Mouse (Mus musculus): ENCODE measurements at regions not wholly inside any gene's neighbourhood (a gene's known extent, or its start where the extent isn't known, plus 50 kb on each side); places are given as distances from the start of the nearest gene placed in this dataset.
A peak's percentile ranks its signal among the peaks of the same experiment; 100 is the strongest.

DNA sequence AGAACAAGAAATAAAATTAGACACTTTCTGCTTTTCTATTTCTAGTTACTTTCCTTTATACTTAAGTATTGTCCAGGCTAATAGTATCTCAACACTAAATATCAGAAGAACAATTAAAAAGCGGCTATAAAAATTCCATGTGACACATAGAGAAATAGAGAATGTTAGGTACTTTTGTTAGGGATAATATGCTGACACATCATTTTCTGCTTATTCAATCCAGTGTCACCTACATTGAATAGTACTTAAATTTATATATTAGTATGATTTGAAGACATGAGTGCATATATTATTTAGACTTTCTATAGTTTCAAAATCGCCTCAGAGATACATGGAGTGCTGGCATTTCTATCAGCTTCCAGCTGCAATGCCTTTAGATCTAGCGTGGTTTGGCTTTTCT is 267.1 kb upstream of the Usp25 start:
- H3K4me1 ChIP-seq (ENCODE audit: control insufficient read depth, insufficient read depth, low read length), result no peaks in the 10 kb centered on the region
- no peak for DNase-seq

GRCm38 (mm10) chr16:76741141-76741540 is 272.4 kb upstream of the Usp25 start:
- no peaks in the 10 kb centered on the region for H3K4me1 ChIP-seq (ENCODE audit: control insufficient read depth, insufficient read depth, low read length)
- TF ChIP-seq POLR2A (IDR thresholded peaks at IDR 0.05; ENCODE audit: borderline replicate concordance, insufficient read depth, low read length), result no peak
- no peak overlapping the region for H3K27ac ChIP-seq (ENCODE audit: insufficient read depth, low read length)
- H3K4me3 ChIP-seq (replicated peaks; ENCODE audit: insufficient read depth, low read depth, low read length), result no peak overlapping the region
- peak in 1 of 2 experiments; percentile 3 for DNase-seq
- WGBS, result 20% methylated on average over 3 of the region's 3 CpGs
- H3K27me3 ChIP-seq (ENCODE audit: control insufficient read depth, insufficient read depth, low read length), result no peaks in the 10 kb centered on the region

More for the DNA sequence above, 267.1 kb upstream of the Usp25 start:
- WGBS, result 95% methylated on average over 3 of the region's 3 CpGs
- H3K27ac ChIP-seq (ENCODE audit: insufficient read depth, low read length), result no peak overlapping the region
- no peaks in the 10 kb centered on the region for H3K27me3 ChIP-seq (ENCODE audit: control insufficient read depth, insufficient read depth, low read length)
- TF ChIP-seq CTCF (IDR thresholded peaks at IDR 0.05; ENCODE audit: borderline replicate concordance, insufficient read depth, low read depth, low read length) (no peak), POLR2A (IDR thresholded peaks at IDR 0.05; ENCODE audit: borderline replicate concordance, insufficient read depth, low read length) (no peak)
- no peak overlapping the region for H3K4me3 ChIP-seq (replicated peaks; ENCODE audit: insufficient read depth, low read depth, low read length)

GRCm38 (mm10) chr16:76725991-76726390 is 287.5 kb upstream of the Usp25 start:
- no peak overlapping the region for H3K27ac ChIP-seq (ENCODE audit: insufficient read depth, low read length)
- no peak overlapping the region for H3K4me3 ChIP-seq (replicated peaks; ENCODE audit: insufficient read depth, low read depth, low read length)
- no peak for DNase-seq
- WGBS, result 32% methylated on average over 4 of the region's 4 CpGs
- H3K27me3 ChIP-seq (ENCODE audit: control insufficient read depth, insufficient read depth, low read length), result no peaks in the 10 kb centered on the region
- TF ChIP-seq POLR2A (IDR thresholded peaks at IDR 0.05; ENCODE audit: borderline replicate concordance, insufficient read depth, low read length) (no peak), CTCF (IDR thresholded peaks at IDR 0.05; ENCODE audit: borderline replicate concordance, insufficient read depth, low read depth, low read length) (no peak)
- no peaks in the 10 kb centered on the region for H3K4me1 ChIP-seq (ENCODE audit: control insufficient read depth, insufficient read depth, low read length)

DNA sequence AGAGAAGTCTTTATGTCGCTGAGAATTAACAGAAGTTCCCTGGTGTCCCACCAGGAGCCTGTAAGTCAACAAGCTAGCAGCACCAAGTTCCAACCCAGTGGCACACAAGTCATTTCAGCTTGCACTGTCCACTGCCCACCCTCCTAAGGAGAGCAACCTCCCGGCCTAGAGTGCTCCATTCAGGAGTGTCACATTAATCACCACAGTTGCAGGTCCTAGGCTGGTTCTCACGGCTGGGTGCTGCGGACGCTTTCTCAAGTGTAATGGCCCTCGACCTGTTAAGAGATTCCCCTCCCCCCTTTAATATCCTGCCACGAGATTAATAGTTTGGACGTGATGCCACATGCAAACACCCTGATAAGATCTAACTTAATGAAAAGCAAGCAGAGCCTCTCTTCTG is 288.2 kb upstream of the Usp25 start:
- DNase-seq, result no peak
- H3K27ac ChIP-seq (ENCODE audit: insufficient read depth, low read length), result no peak overlapping the region
- 44% methylated on average over 8 of the region's 8 CpGs for WGBS

GRCm38 (mm10) chr16:76718809-76719208 is 294.7 kb upstream of the Usp25 start:
- no peaks in the 10 kb centered on the region for H3K27me3 ChIP-seq (ENCODE audit: control insufficient read depth, insufficient read depth, low read length)
- H3K4me3 ChIP-seq (replicated peaks; ENCODE audit: insufficient read depth, low read depth, low read length), result no peak overlapping the region
- TF ChIP-seq CTCF (IDR thresholded peaks at IDR 0.05; ENCODE audit: borderline replicate concordance, insufficient read depth, low read depth, low read length), result no peak
- no peak for TF ChIP-seq POLR2A (IDR thresholded peaks at IDR 0.05; ENCODE audit: borderline replicate concordance, insufficient read depth, low read length)
- DNase-seq, result no peak
- WGBS, result 58% methylated on average over 1 of the region's 1 CpGs
- no peaks in the 10 kb centered on the region for H3K4me1 ChIP-seq (ENCODE audit: control insufficient read depth, insufficient read depth, low read length)
- no peak overlapping the region for H3K27ac ChIP-seq (ENCODE audit: insufficient read depth, low read length)

More for the DNA sequence above, 288.2 kb upstream of the Usp25 start:
- Histone ChIP-seq H3K27me3 (ENCODE audit: control insufficient read depth, insufficient read depth, low read length) (no peaks in the 10 kb centered on the region), H3K4me1 (ENCODE audit: control insufficient read depth, insufficient read depth, low read length) (no peaks in the 10 kb centered on the region), H3K4me3 (replicated peaks; ENCODE audit: insufficient read depth, low read depth, low read length) (no peak overlapping the region)
- no peak for TF ChIP-seq POLR2A (IDR thresholded peaks at IDR 0.05; ENCODE audit: borderline replicate concordance, insufficient read depth, low read length)
- TF ChIP-seq CTCF (IDR thresholded peaks at IDR 0.05; ENCODE audit: borderline replicate concordance, insufficient read depth, low read depth, low read length), result no peak

- DNase-seq, result no peak
- H3K4me3 ChIP-seq (replicated peaks; ENCODE audit: insufficient read depth, low read depth, low read length), result no peak overlapping the region
- 87% methylated on average over 1 of the region's 1 CpGs for WGBS
- no peak for TF ChIP-seq CTCF (IDR thresholded peaks at IDR 0.05; ENCODE audit: borderline replicate concordance, insufficient read depth, low read depth, low read length)
- TF ChIP-seq POLR2A (IDR thresholded peaks at IDR 0.05; ENCODE audit: borderline replicate concordance, insufficient read depth, low read length), result no peak
- H3K27ac ChIP-seq (ENCODE audit: insufficient read depth, low read length), result no peak overlapping the region
- H3K27me3 ChIP-seq (ENCODE audit: control insufficient read depth, insufficient read depth, low read length), result no peaks in the 10 kb centered on the region
- no peaks in the 10 kb centered on the region for H3K4me1 ChIP-seq (ENCODE audit: control insufficient read depth, insufficient read depth, low read length)
These were observed 295.4 kb upstream of the Usp25 start for GRCm38 (mm10) chr16:76718147-76718546.

GRCm38 (mm10) chr16:76694913-76695312 is 318.6 kb upstream of the Usp25 start:
- DNase-seq, result no peak
- Histone ChIP-seq H3K4me1 (ENCODE audit: control insufficient read depth, insufficient read depth, low read length) (no peaks in the 10 kb centered on the region), H3K27me3 (ENCODE audit: control insufficient read depth, insufficient read depth, low read length) (no peaks in the 10 kb centered on the region; the same call in 1 of the 2 replicates), H3K27ac (ENCODE audit: insufficient read depth, low read length) (no peak overlapping the region), H3K4me3 (replicated peaks; ENCODE audit: insufficient read depth, low read depth, low read length) (no peak overlapping the region)
- TF ChIP-seq CTCF (IDR thresholded peaks at IDR 0.05; ENCODE audit: borderline replicate concordance, insufficient read depth, low read depth, low read length) (no peak), POLR2A (IDR thresholded peaks at IDR 0.05; ENCODE audit: borderline replicate concordance, insufficient read depth, low read length) (no peak)
- WGBS, result 19% methylated on average over 6 of the region's 6 CpGs

GRCm38 (mm10) chr16:76687735-76688447 is 314.3 kb upstream of the Nrip1 start:
- TF ChIP-seq CTCF (IDR thresholded peaks at IDR 0.05; ENCODE audit: borderline replicate concordance, insufficient read depth, low read depth, low read length), result no peak
- TF ChIP-seq POLR2A (IDR thresholded peaks at IDR 0.05; ENCODE audit: borderline replicate concordance, insufficient read depth, low read length), result no peak

More at GRCm38 (mm10) chr16:76687735-76688447, 314.3 kb upstream of the Nrip1 start:
- Histone ChIP-seq H3K4me3 (replicated peaks; ENCODE audit: insufficient read depth, low read depth, low read length) (no peak overlapping the region), H3K4me1 (ENCODE audit: control insufficient read depth, insufficient read depth, low read length) (no peaks in the 10 kb centered on the region), H3K27me3 (ENCODE audit: control insufficient read depth, insufficient read depth, low read length) (no peaks in the 10 kb centered on the region; the same call in 1 of the 2 replicates), H3K27ac (ENCODE audit: insufficient read depth, low read length) (no peak overlapping the region)
- WGBS, result 55% methylated on average over 18 of the region's 18 CpGs
- DNase-seq, result no peak

Data from cerebellum, adult 2 months (tissue).